Mouse (Mus musculus) kidney, postnatal 0 days (tissue): ENCODE data around the gene Uchl3. TPM values are rescaled to one million over a fixed set of nuclear protein-coding genes. Genes with fewer than 3 reads are reported as not detected.

Source experiments
- ATAC-seq: fragments of 200-750 bp; cut with Nextera tagmentation; replicated peaks from 2 replicates; pipeline ENCODE4 v1.8.0; 2017; ENCODE audit warnings: low read depth, moderate number of reproducible peaks, moderate TSS enrichment, moderate library complexity; ENCODE audit not compliant: low FRiP score
- DNase-seq: peaks from one replicate; pipeline ENCODE4 v3.0.0-alpha.2; 2016; ENCODE audit warnings: low spot score
- H3K27ac ChIP-seq: fragments of 300-500 bp; sonication (generic); 2 replicates; pipeline ENCODE4 v1.5.1; 2014; ENCODE audit warnings: mild to moderate bottlenecking
- H3K27me3 ChIP-seq: fragments of 300-500 bp; sonication (generic); 2 replicates; pipeline ENCODE4 v1.6.1; 2014; ENCODE audit warnings: low read length, mixed read lengths; ENCODE audit not compliant: insufficient read depth
- H3K36me3 ChIP-seq: fragments of 300-500 bp; sonication (generic); 2 replicates; pipeline ENCODE4 v1.6.1; 2014; ENCODE audit warnings: low read length, mixed read lengths; ENCODE audit not compliant: insufficient read depth
- H3K4me1 ChIP-seq: fragments of 300-500 bp; sonication (generic); replicated peaks from 2 replicates; pipeline ENCODE4 v1.6.1; 2014; ENCODE audit warnings: antibody characterized with exemption, low read length, mixed read lengths; ENCODE audit not compliant: insufficient read depth
- H3K4me2 ChIP-seq: fragments of 300-500 bp; sonication (generic); 2 replicates; pipeline ENCODE4 v1.6.1; 2014; ENCODE audit warnings: mild to moderate bottlenecking, low read length, moderate library complexity, mixed read lengths
- H3K4me3 ChIP-seq: fragments of 300-500 bp; sonication (generic); replicated peaks from 2 replicates; pipeline ENCODE4 v1.5.1; 2014; ENCODE audit warnings: low read depth, low read length
- H3K9ac ChIP-seq: fragments of 300-500 bp; sonication (generic); 2 replicates; pipeline ENCODE4 v1.6.1; 2014; ENCODE audit warnings: low read depth, low read length
- H3K9me3 ChIP-seq: fragments of 300-500 bp; sonication (generic); replicated peaks from 2 replicates; pipeline ENCODE4 v1.6.1; 2016; ENCODE audit warnings: low read length, inconsistent platforms, mixed read lengths
- CTCF ChIP-seq: IDR thresholded peaks from 2 replicates; pipeline ENCODE4 v1.5.1; 2016; ENCODE audit warnings: antibody characterized with exemption, low read depth, mild to moderate bottlenecking, moderate library complexity
- WGBS: fragments of 180-500 bp; shearing (Covaris S2); extraction: QIAGEN DNeasy Blood & Tissue Kit; methylation state at CpG from one replicate; pipeline ENCODE4 v1.1.7; 2014; 5-methylcytosine and 5-hydroxymethylcytosine counted together
- polyA plus RNA-seq: library from polyadenylated mRNA; unstranded; fragments of >200 nt; fragmentation: Nextera tagmentation; extraction: Ambion mirVana; gene quantifications from 2 replicates; pipeline ENCODE4 v1.2.1, GENCODE M21; 2015

Uchl3 gene
- polyA plus RNA-seq, 1 experiment from 2014 or later: 132 TPM

GRCm38 (mm10) chr14:101644948-101645347 lies 8.8 kb upstream of the Uchl3 start:
- no peaks in the 10 kb centered on the region for H3K9me3 ChIP-seq
- TF ChIP-seq CTCF: no peak
- H3K4me1 ChIP-seq: no peaks in the 10 kb centered on the region
- H3K27ac ChIP-seq: no peak overlapping the region
- DNase-seq: no peak
- ATAC-seq: no peak
- no peaks in the 10 kb centered on the region for H3K27me3 ChIP-seq
- H3K36me3 ChIP-seq: no peaks in the 10 kb centered on the region
- H3K4me3 ChIP-seq: no peak overlapping the region
- H3K9ac ChIP-seq: no peak overlapping the region
- 98% methylated on average over 1 of the region's 1 CpGs for WGBS
- H3K4me2 ChIP-seq: no peak overlapping the region

- Histone ChIP-seq H3K27me3 (no peaks in the 10 kb centered on the region), H3K9me3 (no peaks in the 10 kb centered on the region), H3K27ac (no peak overlapping the region), H3K36me3 (no peaks in the 10 kb centered on the region), H3K4me1 (peaks cover 4% of the 10 kb centered on the region; the same call in 1 of the 2 replicates), H3K9ac (no peak overlapping the region), H3K4me3 (no peak overlapping the region), H3K4me2 (no peak overlapping the region)
- TF ChIP-seq CTCF: no peak
- ATAC-seq: no peak
- DNase-seq: no peak
- 89% methylated on average over 4 of the region's 4 CpGs for WGBS
These were observed 3.2 kb upstream of the Uchl3 start for GRCm38 (mm10) chr14:101650551-101650950.

GRCm38 (mm10) chr14:101652571-101652970 lies 1.2 kb upstream of the Uchl3 start:
- Histone ChIP-seq H3K27me3 (no peaks in the 10 kb centered on the region), H3K4me1 (peaks cover 4% of the 10 kb centered on the region; the same call in 1 of the 2 replicates), H3K27ac (no peak overlapping the region), H3K36me3 (no peaks in the 10 kb centered on the region), H3K9me3 (no peaks in the 10 kb centered on the region), H3K4me2 (no peak overlapping the region), H3K9ac (no peak overlapping the region), H3K4me3 (no peak overlapping the region)
- no peak for TF ChIP-seq CTCF
- WGBS: 80% methylated on average over 6 of the region's 6 CpGs
- ATAC-seq (no peak), DNase-seq (no peak)

- H3K9ac ChIP-seq: peak overlapping the region; percentile 71
- H3K27ac ChIP-seq: peak overlapping the region; percentile 60; the same call in 1 of the 2 replicates
- H3K4me2 ChIP-seq: peak overlapping the region; percentile 97
- H3K36me3 ChIP-seq: no peaks in the 10 kb centered on the region
- WGBS: 0% methylated on average over 10 of the region's 10 CpGs
- no peaks in the 10 kb centered on the region for H3K9me3 ChIP-seq
- H3K4me1 ChIP-seq: peaks cover 4% of the 10 kb centered on the region; the same call in 1 of the 2 replicates
- peak overlapping the region; percentile 90 for H3K4me3 ChIP-seq
- DNase-seq: peak; percentile 34
- no peak for TF ChIP-seq CTCF
- no peaks in the 10 kb centered on the region for H3K27me3 ChIP-seq
- ATAC-seq: 0 out of 2 replicates have a peak, but pooled peaks have one; percentile 1
These were observed 751 bp downstream of the Uchl3 start for GRCm38 (mm10) chr14:101654526-101654909.

- no peaks in the 10 kb centered on the region for H3K27me3 ChIP-seq
- ATAC-seq (no peak), DNase-seq (no peak)
- H3K36me3 ChIP-seq: no peaks in the 10 kb centered on the region
- H3K4me1 ChIP-seq: peaks cover 4% of the 10 kb centered on the region; the same call in 1 of the 2 replicates
- TF ChIP-seq CTCF: no peak
- H3K9ac ChIP-seq: no peak overlapping the region
- WGBS: 83% methylated on average over 10 of the region's 10 CpGs
- H3K4me3 ChIP-seq: no peak overlapping the region
- no peaks in the 10 kb centered on the region for H3K9me3 ChIP-seq
- H3K4me2 ChIP-seq: no peak overlapping the region
- no peak overlapping the region for H3K27ac ChIP-seq
These were observed 2.5 kb downstream of the Uchl3 start for GRCm38 (mm10) chr14:101656307-101656706.

GRCm38 (mm10) chr14:101661654-101662412 lies 8.1 kb downstream of the Uchl3 start:
- Histone ChIP-seq H3K4me2 (no peak overlapping the region), H3K27me3 (no peaks in the 10 kb centered on the region), H3K9ac (no peak overlapping the region), H3K4me1 (no peaks in the 10 kb centered on the region), H3K9me3 (no peaks in the 10 kb centered on the region), H3K36me3 (no peaks in the 10 kb centered on the region), H3K27ac (no peak overlapping the region), H3K4me3 (no peak overlapping the region)
- WGBS: 67% methylated on average over 3 of the region's 3 CpGs
- no peak for TF ChIP-seq CTCF
- ATAC-seq: no peak
- no peak for DNase-seq
